Mouse (Mus musculus): Measurements from ENCODE around the gene Nubp2. TPM values are rescaled to one million over a fixed set of nuclear protein-coding genes. Genes with fewer than 3 reads are reported as not detected.

Gene Nubp2
- polyA plus RNA-seq, 1 experiment = 39.0 TPM

- no peaks in the 10 kb centered on the region for H3K27me3 ChIP-seq (ENCODE audit: control insufficient read depth, insufficient read depth, low read length)
- no peak overlapping the region for H3K4me3 ChIP-seq (replicated peaks; ENCODE audit: insufficient read depth, low read depth, low read length)
- H3K4me1 ChIP-seq (ENCODE audit: control insufficient read depth, insufficient read depth, low read length) = peaks cover 14% of the 10 kb centered on the region
- H3K27ac ChIP-seq (ENCODE audit: insufficient read depth, low read length) = no peak overlapping the region
- DNase-seq = no peak
- TF ChIP-seq CTCF (IDR thresholded peaks at IDR 0.05; ENCODE audit: borderline replicate concordance, insufficient read depth, low read depth, low read length) = no peak
- no peak for TF ChIP-seq POLR2A (IDR thresholded peaks at IDR 0.05; ENCODE audit: borderline replicate concordance, insufficient read depth, low read length)
- WGBS = 82% methylated on average over 6 of the region's 6 CpGs
These were observed 1.8 kb downstream of the Nubp2 start for GRCm38 (mm10) chr17:24884391-24884790.

GRCm38 (mm10) chr17:24881738-24882440 lies 4.3 kb downstream of the Nubp2 start:
- WGBS = 37% methylated on average over 7 of the region's 7 CpGs

GRCm38 (mm10) chr17:24878531-24878930 lies 7.6 kb downstream of the Nubp2 start:
- no peaks in the 10 kb centered on the region for H3K4me1 ChIP-seq (ENCODE audit: control insufficient read depth, insufficient read depth, low read length)
- DNase-seq = no peak
- no peak overlapping the region for H3K4me3 ChIP-seq (replicated peaks; ENCODE audit: insufficient read depth, low read depth, low read length)
- TF ChIP-seq CTCF (IDR thresholded peaks at IDR 0.05; ENCODE audit: borderline replicate concordance, insufficient read depth, low read depth, low read length) (no peak), POLR2A (IDR thresholded peaks at IDR 0.05; ENCODE audit: borderline replicate concordance, insufficient read depth, low read length) (no peak)
- 56% methylated on average over 8 of the region's 8 CpGs for WGBS
- H3K27ac ChIP-seq (ENCODE audit: insufficient read depth, low read length) = no peak overlapping the region
- no peaks in the 10 kb centered on the region for H3K27me3 ChIP-seq (ENCODE audit: control insufficient read depth, insufficient read depth, low read length)

More at GRCm38 (mm10) chr17:24881738-24882440, 4.3 kb downstream of the Nubp2 start:
- H3K27me3 ChIP-seq (ENCODE audit: control insufficient read depth, insufficient read depth, low read length) = no peaks in the 10 kb centered on the region
- H3K4me3 ChIP-seq (replicated peaks; ENCODE audit: insufficient read depth, low read depth, low read length) = no peak overlapping the region
- DNase-seq = no peak
- H3K4me1 ChIP-seq (ENCODE audit: control insufficient read depth, insufficient read depth, low read length) = peaks cover 5% of the 10 kb centered on the region
- TF ChIP-seq CTCF (IDR thresholded peaks at IDR 0.05; ENCODE audit: borderline replicate concordance, insufficient read depth, low read depth, low read length) (peak; percentile 50), POLR2A (IDR thresholded peaks at IDR 0.05; ENCODE audit: borderline replicate concordance, insufficient read depth, low read length) (no peak)
- H3K27ac ChIP-seq (ENCODE audit: insufficient read depth, low read length) = no peak overlapping the region

- H3K4me1 ChIP-seq (ENCODE audit: control insufficient read depth, insufficient read depth, low read length) = no peaks in the 10 kb centered on the region
- H3K27ac ChIP-seq (ENCODE audit: insufficient read depth, low read length) = no peak overlapping the region
- 45% methylated on average over 5 of the region's 5 CpGs for WGBS
- no peak overlapping the region for H3K4me3 ChIP-seq (replicated peaks; ENCODE audit: insufficient read depth, low read depth, low read length)
- no peak for DNase-seq
- H3K27me3 ChIP-seq (ENCODE audit: control insufficient read depth, insufficient read depth, low read length) = no peaks in the 10 kb centered on the region
- TF ChIP-seq POLR2A (IDR thresholded peaks at IDR 0.05; ENCODE audit: borderline replicate concordance, insufficient read depth, low read length) (no peak), CTCF (IDR thresholded peaks at IDR 0.05; ENCODE audit: borderline replicate concordance, insufficient read depth, low read depth, low read length) (no peak)
These were observed 8.1 kb downstream of the Nubp2 start for GRCm38 (mm10) chr17:24878117-24878397.

- no peak overlapping the region for H3K4me3 ChIP-seq (replicated peaks; ENCODE audit: insufficient read depth, low read depth, low read length)
- no peaks in the 10 kb centered on the region for H3K27me3 ChIP-seq (ENCODE audit: control insufficient read depth, insufficient read depth, low read length)
- H3K27ac ChIP-seq (ENCODE audit: insufficient read depth, low read length) = no peak overlapping the region
- TF ChIP-seq CTCF (IDR thresholded peaks at IDR 0.05; ENCODE audit: borderline replicate concordance, insufficient read depth, low read depth, low read length) (no peak), POLR2A (IDR thresholded peaks at IDR 0.05; ENCODE audit: borderline replicate concordance, insufficient read depth, low read length) (no peak)
- H3K4me1 ChIP-seq (ENCODE audit: control insufficient read depth, insufficient read depth, low read length) = no peaks in the 10 kb centered on the region
- DNase-seq = no peak
- WGBS = 62% methylated on average over 10 of the region's 10 CpGs
These were observed 8.6 kb downstream of the Nubp2 start for GRCm38 (mm10) chr17:24877336-24878116.

- DNase-seq = no peak
- H3K4me1 ChIP-seq (ENCODE audit: control insufficient read depth, insufficient read depth, low read length) = no peaks in the 10 kb centered on the region
- TF ChIP-seq CTCF (IDR thresholded peaks at IDR 0.05; ENCODE audit: borderline replicate concordance, insufficient read depth, low read depth, low read length) (no peak), POLR2A (IDR thresholded peaks at IDR 0.05; ENCODE audit: borderline replicate concordance, insufficient read depth, low read length) (no peak)
- no peaks in the 10 kb centered on the region for H3K27me3 ChIP-seq (ENCODE audit: control insufficient read depth, insufficient read depth, low read length)
- WGBS = 71% methylated on average over 8 of the region's 8 CpGs
- H3K27ac ChIP-seq (ENCODE audit: insufficient read depth, low read length) = no peak overlapping the region
- no peak overlapping the region for H3K4me3 ChIP-seq (replicated peaks; ENCODE audit: insufficient read depth, low read depth, low read length)
These were observed 11.2 kb downstream of the Nubp2 start for GRCm38 (mm10) chr17:24874989-24875388.

- 17% methylated on average over 1 of the region's 1 CpGs for WGBS
These were observed 11.8 kb downstream of the Nubp2 start for GRCm38 (mm10) chr17:24874405-24874745.

More at GRCm38 (mm10) chr17:24874405-24874745, 11.8 kb downstream of the Nubp2 start:
- H3K27ac ChIP-seq (ENCODE audit: insufficient read depth, low read length) = no peak overlapping the region
- no peak overlapping the region for H3K4me3 ChIP-seq (replicated peaks; ENCODE audit: insufficient read depth, low read depth, low read length)
- H3K27me3 ChIP-seq (ENCODE audit: control insufficient read depth, insufficient read depth, low read length) = no peaks in the 10 kb centered on the region
- no peak for DNase-seq
- TF ChIP-seq POLR2A (IDR thresholded peaks at IDR 0.05; ENCODE audit: borderline replicate concordance, insufficient read depth, low read length) = no peak
- no peak for TF ChIP-seq CTCF (IDR thresholded peaks at IDR 0.05; ENCODE audit: borderline replicate concordance, insufficient read depth, low read depth, low read length)
- no peaks in the 10 kb centered on the region for H3K4me1 ChIP-seq (ENCODE audit: control insufficient read depth, insufficient read depth, low read length)

All from cerebellum, adult 2 months (tissue).